Mouse (Mus musculus) ES-E14 (cell line): ENCODE data around the gene Cartpt. TPM values are rescaled to one million over a fixed set of nuclear protein-coding genes. Genes with fewer than 3 reads are reported as not detected.

ENCODE experiments used
- DNase-seq: peaks from one replicate; pipeline ENCODE4 v3.0.0-alpha.2; 2013; ENCODE audit warnings: low read depth, low spot score
- H3K27ac ChIP-seq: 2 replicates; pipeline ENCODE4 v1.5.1; 2012; ENCODE audit warnings: low read depth, mild to moderate bottlenecking, low read length, moderate library complexity, mixed read lengths; ENCODE audit not compliant: poor library complexity, insufficient read depth, severe bottlenecking
- H3K36me3 ChIP-seq: 2 replicates; pipeline ENCODE4 v1.6.1; 2012; ENCODE audit warnings: mild to moderate bottlenecking, low read length, moderate library complexity, mixed read lengths; ENCODE audit not compliant: control insufficient read depth, poor library complexity, insufficient read depth, severe bottlenecking
- H3K4me1 ChIP-seq, 2 experiments: fragments of 150-350 bp in 1 of 2; sonication (generic) in 1 of 2; 2 replicates each; pipeline ENCODE4 v1.6.1; 2012; ENCODE audit warnings: low read length in 2 of 2, mild to moderate bottlenecking in 1 of 2, mixed read lengths in 1 of 2; ENCODE audit not compliant: control insufficient read depth in 2 of 2, insufficient read depth in 2 of 2, poor library complexity in 1 of 2
- H3K4me3 ChIP-seq, 2 experiments: fragments of 150-350 bp in 1 of 2; sonication (generic) in 1 of 2; 2 replicates each; pipeline ENCODE4 v1.5.1; 2012; ENCODE audit warnings: low read length in 2 of 2, low read depth in 1 of 2, mild to moderate bottlenecking in 1 of 2, mixed read lengths in 1 of 2; ENCODE audit not compliant: insufficient read depth in 1 of 2, poor library complexity in 1 of 2, severe bottlenecking in 1 of 2
- H3K9ac ChIP-seq: 2 replicates; pipeline ENCODE4 v1.6.1; 2012; ENCODE audit warnings: low read depth, mild to moderate bottlenecking, low read length, mixed read lengths; ENCODE audit not compliant: poor library complexity, insufficient read depth, severe bottlenecking
- H3K9me3 ChIP-seq: fragments of 150-350 bp; sonication (generic); 2 replicates; pipeline ENCODE4 v1.6.1; 2012; ENCODE audit warnings: low read depth, mild to moderate bottlenecking, low read length; ENCODE audit not compliant: control insufficient read depth, insufficient read depth
- CHD2 ChIP-seq: IDR thresholded peaks from 2 replicates; pipeline ENCODE4 v1.6.1; 2014; ENCODE audit warnings: mild to moderate bottlenecking, low read depth, low read length, inconsistent platforms
- HCFC1 ChIP-seq: IDR thresholded peaks from 2 replicates; pipeline ENCODE4 v1.6.1; 2012; ENCODE audit warnings: low read length, inconsistent platforms, borderline replicate concordance; ENCODE audit not compliant: insufficient read depth
- MAFK ChIP-seq: IDR thresholded peaks from 2 replicates; pipeline ENCODE4 v1.6.1; 2014; ENCODE audit warnings: mild to moderate bottlenecking, low read depth, low read length, inconsistent platforms; ENCODE audit not compliant: insufficient read depth
- ZC3H11A ChIP-seq: IDR thresholded peaks from 2 replicates; pipeline ENCODE4 v1.6.1; 2012; ENCODE audit warnings: low read depth, mild to moderate bottlenecking, inconsistent platforms, low read length, borderline replicate concordance
- ZNF384 ChIP-seq: IDR thresholded peaks from 2 replicates; pipeline ENCODE4 v1.6.1; 2012; ENCODE audit warnings: low read depth, low read length, inconsistent platforms
- in situ Hi-C, 2 experiments: fragments of 600-800 bp; cut with MboI; formaldehyde crosslinking; loops; one replicate each; pipeline ENCODE4 v1.15.1; 2025; ENCODE audit warnings: low sequenced_read_pairs in 2 of 2, inconsistent platforms in 1 of 2; ENCODE audit not compliant: unreplicated experiment in 2 of 2
- total RNA-seq: library from RNA; depleted of rRNA; stranded (reverse); fragments of 300-350 nt; gene quantifications from 2 replicates; pipeline ENCODE4 v1.2.3, GENCODE M21; 2012

Gene Cartpt
- total RNA-seq, 1 experiment, result not detected

DNA sequence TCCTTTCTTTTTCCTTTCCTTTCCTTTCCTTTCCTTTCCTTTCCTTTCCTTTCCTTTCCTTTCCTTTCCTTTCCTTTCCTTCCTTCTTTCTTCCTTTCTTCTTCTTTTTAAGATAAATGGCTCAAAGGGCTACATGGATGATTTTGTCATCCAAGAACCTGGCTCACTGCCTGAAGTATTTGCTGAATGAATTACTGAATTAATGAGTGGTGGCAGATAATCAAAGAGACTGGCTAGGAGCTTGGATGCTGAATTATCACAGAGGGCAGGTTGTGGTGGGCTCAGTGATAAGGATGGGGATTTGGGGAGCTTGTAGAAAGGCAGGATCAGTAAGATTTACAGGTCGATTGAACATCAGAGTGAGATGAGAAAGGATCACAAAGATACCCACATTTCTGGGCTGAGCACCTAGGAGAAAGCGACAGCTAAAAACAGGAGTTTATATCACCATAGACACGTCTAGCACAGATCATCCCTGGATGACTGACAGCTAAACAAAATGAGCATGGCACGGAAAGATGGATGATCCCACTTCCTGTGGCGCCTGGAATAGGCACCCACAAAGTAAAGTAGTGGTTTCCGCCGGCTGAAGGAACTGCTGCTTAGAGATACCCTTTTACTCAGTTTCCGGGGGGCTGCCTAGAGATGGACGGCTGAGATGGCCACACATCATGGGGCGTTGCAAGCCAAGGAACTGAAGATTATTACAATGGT is 37.9 kb upstream of the Cartpt start:
- H3K36me3 ChIP-seq, result no peaks in the 10 kb centered on the region
- H3K4me1 ChIP-seq, result peaks cover 0 to 2% of the 10 kb centered on the region in 2 experiments; a peak in 1 of 4 replicates
- no peaks in the 10 kb centered on the region for H3K9me3 ChIP-seq
- no peak for TF ChIP-seq CHD2
- no peak for TF ChIP-seq MAFK
- no peak for TF ChIP-seq HCFC1
- no peak for TF ChIP-seq ZC3H11A
- no peak for TF ChIP-seq ZNF384
- in situ Hi-C loops, result no loop called here
- H3K9ac ChIP-seq, result no peak overlapping the region
- H3K4me3 ChIP-seq, result no peak overlapping the region
- DNase-seq, result no peak
- H3K27ac ChIP-seq, result no peak overlapping the region

DNA sequence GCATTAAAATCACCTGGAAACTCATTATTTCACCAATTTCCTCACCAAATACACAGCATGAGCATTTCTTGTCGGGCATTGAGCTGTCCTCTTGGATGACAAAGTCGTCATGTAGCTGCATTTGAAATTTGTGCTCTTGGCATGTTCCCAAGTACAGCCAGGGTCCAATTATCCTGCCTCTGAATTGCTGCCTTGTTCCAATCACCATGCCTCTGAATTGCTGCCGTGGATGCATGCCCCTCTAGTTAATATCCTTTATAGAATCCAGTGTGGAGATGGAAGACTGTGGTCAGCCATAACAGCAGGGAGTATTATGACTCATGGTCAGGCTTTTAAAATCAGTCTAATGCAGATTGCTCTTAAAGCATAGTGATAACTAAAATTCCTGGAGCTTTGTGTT is 36.9 kb upstream of the Cartpt start:
- Histone ChIP-seq H3K27ac (no peak overlapping the region), H3K9ac (no peak overlapping the region), H3K9me3 (no peaks in the 10 kb centered on the region), H3K36me3 (no peaks in the 10 kb centered on the region), H3K4me3 (no peak overlapping the region), H3K4me1 (peaks cover 0 to 2% of the 10 kb centered on the region in 2 experiments; a peak in 1 of 4 replicates)
- DNase-seq, result no peak
- in situ Hi-C loops, result no loop called here
- TF ChIP-seq HCFC1 (no peak), MAFK (no peak), CHD2 (no peak), ZC3H11A (no peak), ZNF384 (no peak)

DNA sequence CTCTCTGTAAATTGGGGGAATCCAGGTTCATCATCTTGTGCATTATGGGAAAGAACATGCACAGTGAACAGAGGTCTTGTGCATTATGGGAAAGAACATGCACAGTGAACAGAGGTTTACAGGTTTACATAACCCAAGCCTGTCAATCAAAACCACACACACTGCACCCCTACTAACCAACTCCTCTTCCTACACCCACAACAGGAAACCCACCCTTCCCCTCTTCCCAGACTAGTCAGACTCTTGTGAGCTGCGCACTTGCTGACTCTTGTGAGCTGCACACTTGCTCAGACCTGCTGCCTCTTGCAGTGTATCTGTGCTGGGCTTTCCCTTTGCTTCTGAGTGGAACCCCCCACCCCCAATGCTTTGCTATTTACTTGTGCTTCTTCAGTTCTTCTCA is 31.5 kb upstream of the Cartpt start:
- Histone ChIP-seq H3K4me3 (no peak overlapping the region), H3K36me3 (no peaks in the 10 kb centered on the region), H3K9me3 (no peaks in the 10 kb centered on the region), H3K27ac (no peak overlapping the region), H3K9ac (no peak overlapping the region), H3K4me1 (no peaks in the 10 kb centered on the region)
- DNase-seq, result no peak
- no peak for TF ChIP-seq ZNF384
- no peak for TF ChIP-seq MAFK
- TF ChIP-seq CHD2, result no peak
- no peak for TF ChIP-seq ZC3H11A
- no peak for TF ChIP-seq HCFC1
- in situ Hi-C loops, result no loop called here

DNA sequence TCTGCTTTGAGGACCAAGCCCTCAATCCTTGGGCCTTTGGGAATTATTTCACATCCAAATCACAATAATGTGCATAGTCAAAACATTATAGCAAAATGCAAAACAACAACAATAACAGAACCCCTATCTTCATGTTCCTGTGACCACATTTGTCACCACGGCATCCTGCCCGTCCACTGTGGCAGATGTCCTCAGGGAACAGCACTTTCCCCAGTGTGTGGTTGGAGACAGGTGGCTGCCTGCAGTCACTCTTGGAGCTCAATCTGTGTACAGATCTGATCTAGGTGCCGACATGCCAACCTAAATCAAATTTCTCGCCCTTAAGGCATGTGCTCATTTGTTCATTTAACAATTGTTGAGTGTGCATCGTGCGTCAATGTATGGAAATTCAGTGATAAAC is 30.6 kb upstream of the Cartpt start:
- Histone ChIP-seq H3K9ac (no peak overlapping the region), H3K4me1 (no peaks in the 10 kb centered on the region), H3K27ac (no peak overlapping the region), H3K36me3 (no peaks in the 10 kb centered on the region), H3K4me3 (no peak overlapping the region), H3K9me3 (no peaks in the 10 kb centered on the region)
- DNase-seq, result no peak
- no peak for TF ChIP-seq MAFK
- no peak for TF ChIP-seq HCFC1
- no peak for TF ChIP-seq CHD2
- TF ChIP-seq ZNF384, result no peak
- TF ChIP-seq ZC3H11A, result no peak
- in situ Hi-C loops, result no loop called here
